Mouse (Mus musculus): ENCODE measurements around the gene Necap2. TPM values are rescaled to one million over a fixed set of nuclear protein-coding genes. Genes with fewer than 3 reads are reported as not detected.

Gene Necap2
- polyA plus RNA-seq, 1 experiment from 2014 or later, result 119 TPM

DNA sequence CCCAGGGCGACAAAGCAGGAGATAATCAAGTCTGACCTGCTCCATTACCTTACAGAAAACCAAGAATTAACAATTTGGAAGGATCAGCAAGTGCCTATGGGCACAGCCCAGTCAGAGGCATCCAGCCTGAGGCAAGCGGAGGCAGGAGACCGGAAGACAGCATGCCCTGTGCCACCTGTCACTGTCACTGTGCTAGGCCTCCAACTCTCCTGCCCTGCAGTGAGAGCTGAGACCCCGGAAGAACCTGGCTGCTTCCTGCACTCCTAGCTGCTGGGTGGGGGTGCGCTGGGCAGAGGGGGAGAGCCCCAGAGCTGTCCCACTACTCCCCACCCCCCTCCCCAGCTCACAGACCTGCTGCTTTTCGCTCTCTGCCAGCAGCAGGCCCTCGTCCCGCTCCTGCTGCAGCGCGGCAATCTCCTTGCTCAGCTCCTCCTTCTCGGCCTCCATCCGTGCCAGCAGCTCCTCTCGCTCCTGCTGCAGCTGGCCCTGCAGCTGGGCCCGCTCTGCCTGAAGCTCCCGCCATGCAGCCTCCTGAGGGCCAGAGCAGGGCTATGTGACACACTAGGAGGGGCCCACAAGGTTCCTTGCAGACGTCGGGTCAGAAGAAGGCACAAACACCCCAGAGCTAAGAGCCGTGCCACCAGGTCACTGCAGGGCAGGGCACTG is 47.5 kb downstream of the Necap2 start:
- no peaks in the 10 kb centered on the region for H3K27me3 ChIP-seq
- peaks cover 22% of the 10 kb centered on the region for H3K4me1 ChIP-seq (replicated peaks)
- H3K27ac ChIP-seq, result no peak overlapping the region
- H3K4me3 ChIP-seq (replicated peaks), result no peak overlapping the region
- H3K4me2 ChIP-seq, result no peak overlapping the region
- no peak overlapping the region for H3K9ac ChIP-seq
- WGBS (ENCODE audit: insufficient replicate concordance), result 86% methylated on average over 18 of the region's 18 CpGs
- ATAC-seq (ENCODE audit: low read depth) (no peak), DNase-seq (no peak)
- H3K36me3 ChIP-seq, result no peaks in the 10 kb centered on the region
- no peaks in the 10 kb centered on the region for H3K9me3 ChIP-seq (replicated peaks)

DNA sequence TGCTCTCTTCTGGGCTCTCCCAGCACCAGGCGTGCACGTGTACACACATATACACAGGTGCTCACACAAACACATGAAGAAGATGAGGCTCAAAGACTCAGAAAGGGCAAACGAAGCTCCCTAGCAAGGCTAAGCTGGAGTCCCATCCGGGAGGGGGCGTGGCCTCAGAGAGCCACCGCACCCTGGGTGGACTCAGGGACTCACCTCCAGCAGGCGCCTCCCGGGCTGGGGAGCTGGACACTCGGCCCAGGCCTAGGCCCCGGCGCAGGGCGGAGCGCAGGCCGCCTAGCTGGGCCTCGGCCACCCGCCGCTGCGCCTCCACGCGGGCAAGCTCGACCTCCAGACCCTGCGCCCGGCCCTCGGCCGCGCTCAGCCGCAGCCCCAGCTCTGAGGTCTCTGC is 53.2 kb downstream of the Necap2 start:
- no peaks in the 10 kb centered on the region for H3K9me3 ChIP-seq (replicated peaks)
- H3K36me3 ChIP-seq, result no peaks in the 10 kb centered on the region; the same call in 1 of the 2 replicates
- no peaks in the 10 kb centered on the region for H3K27me3 ChIP-seq
- H3K27ac ChIP-seq, result no peak overlapping the region
- DNase-seq, result no peak
- no peak overlapping the region for H3K9ac ChIP-seq
- H3K4me3 ChIP-seq (replicated peaks), result no peak overlapping the region
- no peak for ATAC-seq (ENCODE audit: low read depth)
- WGBS (ENCODE audit: insufficient replicate concordance), result 66% methylated on average over 27 of the region's 27 CpGs
- H3K4me1 ChIP-seq (replicated peaks), result peaks cover 4% of the 10 kb centered on the region; the same call in 1 of the 2 replicates
- H3K4me2 ChIP-seq, result no peak overlapping the region

DNA sequence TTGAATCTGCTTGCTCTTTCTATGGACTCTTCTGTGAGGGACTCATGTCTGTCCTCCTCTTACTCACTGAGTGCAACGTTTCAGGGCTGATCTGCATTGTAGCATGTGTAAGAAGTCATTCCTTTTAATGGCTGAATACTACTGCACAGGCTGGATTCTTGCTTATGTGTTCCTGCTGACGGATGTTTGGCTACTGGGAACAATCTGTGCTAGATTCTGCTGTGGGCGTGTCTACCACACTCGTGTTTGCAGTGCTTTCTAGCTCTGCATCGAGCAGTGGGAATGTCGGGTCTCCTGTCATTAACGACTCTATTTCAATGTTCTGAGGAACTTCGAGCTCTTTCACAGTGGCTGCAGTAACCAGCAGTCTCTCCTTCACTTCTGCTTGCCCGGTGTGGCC is 54.1 kb downstream of the Necap2 start:
- H3K27me3 ChIP-seq, result no peaks in the 10 kb centered on the region
- DNase-seq (no peak), ATAC-seq (ENCODE audit: low read depth) (no peak)
- WGBS (ENCODE audit: insufficient replicate concordance), result 55% methylated on average over 9 of the region's 9 CpGs
- H3K9ac ChIP-seq, result no peak overlapping the region
- H3K4me2 ChIP-seq, result no peak overlapping the region
- peaks cover 4% of the 10 kb centered on the region; the same call in 1 of the 2 replicates for H3K4me1 ChIP-seq (replicated peaks)
- no peak overlapping the region for H3K4me3 ChIP-seq (replicated peaks)
- H3K36me3 ChIP-seq, result no peaks in the 10 kb centered on the region; the same call in 1 of the 2 replicates
- H3K9me3 ChIP-seq (replicated peaks), result no peaks in the 10 kb centered on the region
- no peak overlapping the region for H3K27ac ChIP-seq

DNA sequence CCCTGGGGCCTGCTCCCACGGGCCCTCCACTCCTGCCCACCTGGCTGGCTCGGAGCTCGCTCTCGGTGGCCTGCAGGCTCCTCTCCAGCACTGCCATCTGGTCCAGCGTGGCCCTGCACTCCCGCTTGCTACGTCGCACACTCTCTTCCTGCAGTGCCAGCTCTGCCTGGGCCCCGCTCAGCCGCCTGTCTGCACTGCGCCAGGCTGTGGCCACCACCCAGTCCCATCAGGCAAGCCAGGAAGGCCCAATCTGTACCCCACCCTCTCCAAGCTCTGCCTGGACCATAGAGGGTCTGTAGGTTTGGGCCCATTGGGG is 56.6 kb downstream of the Necap2 start:
- H3K27ac ChIP-seq, result peak overlapping the region; percentile 47; the same call in 1 of the 2 replicates
- DNase-seq (no peak), ATAC-seq (ENCODE audit: low read depth) (no peak)
- H3K9me3 ChIP-seq (replicated peaks), result no peaks in the 10 kb centered on the region
- H3K9ac ChIP-seq, result no peak overlapping the region
- H3K4me1 ChIP-seq (replicated peaks), result peaks cover 4% of the 10 kb centered on the region; the same call in 1 of the 2 replicates
- no peaks in the 10 kb centered on the region; the same call in 1 of the 2 replicates for H3K36me3 ChIP-seq
- H3K4me3 ChIP-seq (replicated peaks), result no peak overlapping the region
- no peaks in the 10 kb centered on the region for H3K27me3 ChIP-seq
- WGBS (ENCODE audit: insufficient replicate concordance), result 79% methylated on average over 11 of the region's 11 CpGs
- no peak overlapping the region for H3K4me2 ChIP-seq

DNA sequence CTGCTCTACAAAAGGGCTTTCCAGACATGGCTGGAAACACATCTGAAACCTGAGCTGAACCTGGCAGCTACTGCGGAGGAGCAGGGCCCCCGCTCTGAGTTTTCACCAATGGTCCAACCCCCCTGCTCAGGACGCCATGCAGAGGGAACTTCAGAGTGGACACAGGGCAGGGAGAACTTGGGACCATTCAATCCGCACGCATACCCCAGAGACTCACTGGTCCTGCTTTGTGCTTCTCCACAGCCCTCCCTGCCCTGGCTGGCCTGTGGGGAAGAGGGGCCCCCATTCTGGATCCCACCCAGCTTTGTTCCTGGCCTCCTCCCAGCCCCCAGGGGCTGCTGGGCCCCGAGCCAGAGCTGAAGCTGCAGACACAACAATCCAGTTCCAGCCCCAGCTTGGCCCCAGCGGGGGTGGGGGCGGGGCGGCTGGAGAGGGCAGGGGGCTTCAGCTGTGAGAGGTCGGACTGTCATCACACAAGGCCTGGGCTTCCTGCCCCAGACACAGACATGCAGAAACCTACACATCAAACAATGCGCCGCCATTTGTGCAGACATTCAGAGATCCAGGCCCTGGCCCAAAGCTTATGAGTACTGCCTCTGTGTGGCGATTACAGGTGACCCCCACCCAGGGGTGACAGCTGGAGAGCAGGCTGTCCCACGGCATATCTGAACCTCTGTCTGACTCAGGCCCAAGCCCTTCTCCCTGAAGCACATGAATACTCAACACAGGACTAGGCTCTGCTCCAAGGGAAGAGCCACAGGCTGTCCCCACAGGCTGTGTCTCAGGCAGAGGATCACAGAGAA is 57.1 kb downstream of the Necap2 start:
- Histone ChIP-seq H3K4me2 (no peak overlapping the region), H3K9ac (no peak overlapping the region), H3K4me3 (replicated peaks) (no peak overlapping the region), H3K27ac (peak overlapping the region; percentile 47; the same call in 1 of the 2 replicates), H3K36me3 (no peaks in the 10 kb centered on the region; the same call in 1 of the 2 replicates), H3K4me1 (replicated peaks) (peaks cover 4% of the 10 kb centered on the region; the same call in 1 of the 2 replicates), H3K9me3 (replicated peaks) (no peaks in the 10 kb centered on the region), H3K27me3 (no peaks in the 10 kb centered on the region)
- ATAC-seq (ENCODE audit: low read depth) (no peak), DNase-seq (no peak)
- 71% methylated on average over 14 of the region's 14 CpGs for WGBS (ENCODE audit: insufficient replicate concordance)

DNA sequence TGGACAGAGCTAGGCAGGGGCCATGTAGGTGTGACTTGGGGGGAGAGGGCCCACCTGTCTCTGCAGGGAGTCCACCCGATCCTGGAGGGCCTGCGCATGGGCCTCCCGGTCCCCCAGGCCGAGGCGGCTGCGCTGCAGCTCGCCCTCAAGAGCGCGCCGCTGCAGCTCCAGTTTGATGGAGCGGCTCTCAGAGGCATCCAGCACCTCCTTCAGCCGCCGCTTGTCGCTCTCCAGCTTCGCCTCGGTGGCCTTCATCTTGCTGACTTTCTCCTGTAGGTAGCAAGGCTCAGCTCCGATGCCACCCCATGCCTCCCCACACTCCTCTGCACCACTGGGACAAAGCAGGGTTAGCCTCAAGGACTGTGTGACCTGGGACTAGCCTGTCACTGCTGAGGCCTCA is 57.9 kb downstream of the Necap2 start:
- DNase-seq, result no peak
- Histone ChIP-seq H3K4me3 (replicated peaks) (no peak overlapping the region), H3K4me2 (no peak overlapping the region), H3K27ac (no peak overlapping the region), H3K9ac (no peak overlapping the region), H3K27me3 (no peaks in the 10 kb centered on the region), H3K36me3 (no peaks in the 10 kb centered on the region; the same call in 1 of the 2 replicates), H3K4me1 (replicated peaks) (peaks cover 2% of the 10 kb centered on the region; the same call in 1 of the 2 replicates), H3K9me3 (replicated peaks) (no peaks in the 10 kb centered on the region)
- ATAC-seq (ENCODE audit: low read depth), result no peak
- WGBS (ENCODE audit: insufficient replicate concordance), result 85% methylated on average over 17 of the region's 17 CpGs

DNA sequence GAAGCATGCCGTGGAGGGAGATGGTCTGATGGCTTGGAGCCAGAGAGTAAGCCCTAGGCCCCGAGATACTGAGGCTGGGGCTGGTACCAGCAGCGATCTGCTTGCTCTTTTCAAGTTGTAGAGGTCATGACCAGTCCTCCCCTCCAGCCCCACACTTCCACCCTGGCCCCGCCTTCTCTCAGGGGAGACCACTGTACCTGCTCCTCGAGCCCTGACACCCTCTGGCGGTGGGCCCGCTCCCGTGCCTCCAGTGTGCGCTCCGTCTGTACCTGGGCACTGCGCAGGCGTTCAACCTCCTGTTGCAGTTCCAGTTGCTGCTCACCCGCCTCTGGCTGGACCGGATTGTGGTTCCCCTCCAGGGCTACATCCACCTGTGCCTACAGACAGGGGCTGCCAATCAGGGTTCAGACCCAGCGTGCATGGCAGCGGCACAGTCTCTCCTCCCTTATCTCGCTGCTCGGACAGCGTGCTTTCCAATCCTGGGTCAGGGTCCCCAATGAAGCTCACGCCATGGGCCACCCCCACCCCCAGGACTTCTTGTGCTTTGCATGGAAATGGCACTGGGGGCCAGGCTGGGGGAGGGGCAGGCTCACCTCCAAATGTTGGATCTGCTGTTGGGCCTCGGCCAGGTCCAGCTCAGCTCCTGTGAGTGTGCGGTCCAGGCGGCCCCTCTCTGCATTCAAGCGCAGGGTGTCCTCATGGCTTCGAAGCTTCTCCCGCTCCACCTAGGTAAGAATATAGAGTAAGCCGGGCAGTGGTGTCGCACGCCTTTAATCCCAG is 60.3 kb downstream of the Necap2 start:
- no peak overlapping the region for H3K9ac ChIP-seq
- no peaks in the 10 kb centered on the region for H3K4me1 ChIP-seq (replicated peaks)
- no peaks in the 10 kb centered on the region for H3K9me3 ChIP-seq (replicated peaks)
- no peak for DNase-seq
- peaks cover 1% of the 10 kb centered on the region; the same call in 1 of the 2 replicates for H3K27me3 ChIP-seq
- H3K4me3 ChIP-seq (replicated peaks), result no peak overlapping the region
- H3K27ac ChIP-seq, result no peak overlapping the region
- WGBS (ENCODE audit: insufficient replicate concordance), result 81% methylated on average over 29 of the region's 29 CpGs
- H3K4me2 ChIP-seq, result no peak overlapping the region
- no peaks in the 10 kb centered on the region for H3K36me3 ChIP-seq
- no peak for ATAC-seq (ENCODE audit: low read depth)

Other genes with a start within 250 kb of the Necap2 start
- gene Padi1, start 232.6 kb downstream of the Necap2 start, polyA plus RNA-seq (2015; fragmentation: Nextera tagmentation; extraction: Ambion mirVana), result 0.03 and 0.06 TPM in 2 replicates
- gene Padi2, start 172.0 kb downstream of the Necap2 start, polyA plus RNA-seq (2015; fragmentation: Nextera tagmentation; extraction: Ambion mirVana), result 1.9 and 2.4 TPM in 2 replicates
- gene Sdhb, start 117.2 kb downstream of the Necap2 start, polyA plus RNA-seq (2015; fragmentation: Nextera tagmentation; extraction: Ambion mirVana), result 242 TPM in 2 replicates
- 15.6 and 16.1 TPM in 2 replicates for gene Atp13a2, start 91.5 kb downstream of the Necap2 start, polyA plus RNA-seq (2015; fragmentation: Nextera tagmentation; extraction: Ambion mirVana)
- gene Mfap2, start 67.9 kb downstream of the Necap2 start, polyA plus RNA-seq (2015; fragmentation: Nextera tagmentation; extraction: Ambion mirVana), result 21.8 and 22.5 TPM in 2 replicates
- gene Crocc, start 17.8 kb downstream of the Necap2 start, polyA plus RNA-seq (2015; fragmentation: Nextera tagmentation; extraction: Ambion mirVana), result 0.48 and 0.59 TPM in 2 replicates
- gene Spata21, start 10.0 kb upstream of the Necap2 start, polyA plus RNA-seq (2015; fragmentation: Nextera tagmentation; extraction: Ambion mirVana), result 0.13 TPM in 1 of 2 replicates, not detected in the other
- gene Szrd1, start 61.4 kb upstream of the Necap2 start, polyA plus RNA-seq (2015; fragmentation: Nextera tagmentation; extraction: Ambion mirVana), result 21.2 and 22.5 TPM in 2 replicates
- 13.9 and 14.2 TPM in 2 replicates for gene Fbxo42, start 69.6 kb upstream of the Necap2 start, polyA plus RNA-seq (2015; fragmentation: Nextera tagmentation; extraction: Ambion mirVana)
- 2.1 and 2.2 TPM in 2 replicates for gene Rsg1, start 135.6 kb upstream of the Necap2 start, polyA plus RNA-seq (2015; fragmentation: Nextera tagmentation; extraction: Ambion mirVana)
- gene Arhgef19, start 161.1 kb upstream of the Necap2 start, polyA plus RNA-seq (2015; fragmentation: Nextera tagmentation; extraction: Ambion mirVana), result 1.0 and 1.1 TPM in 2 replicates
- 0.86 and 1.0 TPM in 2 replicates for gene Epha2, start 222.9 kb upstream of the Necap2 start, polyA plus RNA-seq (2015; fragmentation: Nextera tagmentation; extraction: Ambion mirVana)

All from liver, embryonic 13.5 days (tissue).